In the genomic region with DNA sequence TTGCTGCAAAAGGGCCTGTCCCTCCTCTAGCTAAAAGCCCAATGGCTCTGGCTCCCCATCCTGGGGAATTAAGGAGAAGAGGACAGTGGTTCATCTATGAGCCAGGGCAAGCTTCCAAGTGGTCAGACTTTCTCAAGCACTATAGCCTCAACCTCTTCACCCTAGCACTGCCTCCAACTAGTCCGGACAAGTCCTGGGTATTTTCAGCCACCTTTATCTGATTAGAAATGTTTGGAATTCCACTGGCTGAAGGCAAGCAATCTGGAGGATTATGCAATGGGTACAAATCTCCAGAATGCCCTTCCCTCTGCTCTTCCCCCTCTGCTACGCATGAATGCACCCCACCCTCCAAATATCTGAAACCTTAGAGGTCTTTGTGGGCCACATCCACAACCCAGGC, we compare ENCODE assay signal across 9 mouse cellular contexts. TPM values are rescaled to one million over a fixed set of nuclear protein-coding genes. Genes with fewer than 3 reads are reported as not detected.
DNase-seq lines count a peak whose midpoint lies in the region; ATAC-seq and TF ChIP-seq lines count a peak whose summit lies in the region.
"Had no signal": no experiment of that assay in that cellular context is flagged by ENCODE, and none has a peak within 500 bp of the region (broad histone marks: within the 10 kb centered on the region; RNA-seq: fewer than 3 reads in every experiment).

No protein-coding gene starts in this region.

- no peak for DNase-seq in gastrocnemius, adult 2 months
- DNase-seq in gastrocnemius, adult 8-10 months (ENCODE audit: low spot score in 2 of 2), result no peak
- DNase-seq in Muller cell, postnatal 12 days (ENCODE audit: inconsistent ontology term), result peak; percentile 95
- peak; percentile 41 for DNase-seq in heart, postnatal 0 days (ENCODE audit: low spot score)
- DNase-seq in liver, postnatal 0 days, result no peak
- no peak for DNase-seq in adrenal gland, adult 8-10 months
- DNase-seq in adrenal gland, postnatal 25 days, result no peak
- DNase-seq in left cerebral cortex, adult 8-10 months (ENCODE audit: low spot score in 2 of 2), result no peak

- no peaks in the 10 kb centered on the region for H3K27me3 ChIP-seq in heart, postnatal 0 days (ENCODE audit: control insufficient read depth, insufficient read depth, low read length)
- no peaks in the 10 kb centered on the region for H3K27me3 ChIP-seq in liver, postnatal 0 days (ENCODE audit: insufficient read depth, low read length)
- H3K27me3 ChIP-seq: embryonic facial prominence, embryonic 15.5 days had no signal

- 0 out of 2 replicates have a peak, but pooled peaks have one; percentile 25 for TF ChIP-seq EP300 in heart, postnatal 0 days (IDR thresholded peaks at IDR 0.05; ENCODE audit: low read depth)
- no peak for TF ChIP-seq EP300 in liver, postnatal 0 days (IDR thresholded peaks at IDR 0.05; ENCODE audit: low read depth)

- ATAC-seq in heart, postnatal 0 days (ENCODE audit: insufficient read depth, low read depth), result peak; percentile 14; the same call in 1 of the 2 replicates
- no peak for ATAC-seq in liver, postnatal 0 days

- H3K27ac ChIP-seq in gastrocnemius, adult 2 months, result peak overlapping the region; percentile 64
- H3K27ac ChIP-seq in heart, postnatal 0 days (ENCODE audit: low read depth), result peak overlapping the region; percentile 55
- H3K27ac ChIP-seq in liver, postnatal 0 days (ENCODE audit: low read depth), result peak overlapping the region; percentile 82
- H3K27ac ChIP-seq: embryonic facial prominence, embryonic 15.5 days had no signal

- H3K4me1 ChIP-seq in heart, postnatal 0 days (ENCODE audit: control insufficient read depth, insufficient read depth), result peaks cover 62% of the 10 kb centered on the region
- peaks cover 87% of the 10 kb centered on the region for H3K4me1 ChIP-seq in liver, postnatal 0 days (ENCODE audit: insufficient read depth)

- no peak for TF ChIP-seq CTCF in gastrocnemius, adult 2 months (IDR thresholded peaks at IDR 0.05)
- no peak for TF ChIP-seq CTCF in heart, postnatal 0 days (IDR thresholded peaks at IDR 0.05; ENCODE audit: low read depth)
- TF ChIP-seq CTCF in liver, postnatal 0 days (IDR thresholded peaks at IDR 0.05; ENCODE audit: low read depth), result no peak

- no peak overlapping the region for H3K9ac ChIP-seq in heart, postnatal 0 days (replicated peaks; ENCODE audit: low read depth, low read length)
- no peak overlapping the region for H3K9ac ChIP-seq in liver, postnatal 0 days (replicated peaks)
- H3K9ac ChIP-seq: embryonic facial prominence, embryonic 15.5 days had no signal

- H3K4me3 ChIP-seq in gastrocnemius, adult 2 months, result no peak overlapping the region
- no peak overlapping the region for H3K4me3 ChIP-seq in heart, postnatal 0 days (ENCODE audit: low read depth, low read length)
- H3K4me3 ChIP-seq in liver, postnatal 0 days (ENCODE audit: low read depth, low read length), result no peak overlapping the region
- H3K4me3 ChIP-seq: embryonic facial prominence, embryonic 15.5 days had no signal

- no peak overlapping the region for H3K4me2 ChIP-seq in heart, postnatal 0 days (ENCODE audit: low read depth, low read length)
- H3K4me2 ChIP-seq in liver, postnatal 0 days (ENCODE audit: low read depth, low read length), result no peak overlapping the region
- H3K4me2 ChIP-seq: embryonic facial prominence, embryonic 15.5 days had no signal

- H3K36me3 ChIP-seq in heart, postnatal 0 days (replicated peaks; ENCODE audit: control insufficient read depth, insufficient read depth, low read length), result peaks cover 3% of the 10 kb centered on the region; the same call in 1 of the 2 replicates
- H3K36me3 ChIP-seq in liver, postnatal 0 days (replicated peaks; ENCODE audit: insufficient read depth, low read length), result peaks cover 24% of the 10 kb centered on the region

- intact Hi-C loops in gastrocnemius, adult 2 months (cut with DNase I), result no loop called here

- H3K9me3 ChIP-seq in heart, postnatal 0 days (replicated peaks; ENCODE audit: control insufficient read depth, low read length), result no peaks in the 10 kb centered on the region
- no peaks in the 10 kb centered on the region for H3K9me3 ChIP-seq in liver, postnatal 0 days (ENCODE audit: low read length)
- H3K9me3 ChIP-seq: embryonic facial prominence, embryonic 15.5 days had no signal

- 23% methylated on average over 2 of the region's 2 CpGs for WGBS in heart, postnatal 0 days
- WGBS in liver, postnatal 0 days (ENCODE audit: insufficient replicate concordance), result 52% methylated on average over 2 of the region's 2 CpGs

RNA-seq across cellular contexts. Expression of gene Cox4i2, which starts 38.5 kb away (rescaled TPM):
- total RNA-seq in gastrocnemius, adult 2 months (2021), result 1 to 10 TPM; 2.0 to 4.2 TPM
- 1 to 10 TPM; 1.4 to 3.1 (median 2.0) TPM for total RNA-seq in gastrocnemius, adult 8-10 months (2022)
- total RNA-seq in heart, postnatal 0 days (2014; rRNA removed; ENCODE audit: low replicate concordance), result 13.4 and 29.9 TPM in 2 replicates
- 17.0 and 21.4 TPM in 2 replicates for polyA plus RNA-seq in heart, postnatal 0 days (2015; fragmentation: Nextera tagmentation; extraction: Ambion mirVana)
- polyA plus RNA-seq in liver, postnatal 0 days (2015; fragmentation: Nextera tagmentation; extraction: Ambion mirVana), result 0.56 and 1.0 TPM in 2 replicates
- 1 to 10 TPM; 1.3 to 4.4 (median 2.7) TPM for total RNA-seq in adrenal gland, adult 8-10 months (2022)
- total RNA-seq in adrenal gland, postnatal 25 days (2021), result 4.2 and 4.3 TPM in 2 replicates
- 1 to 10 TPM; 2.1 to 4.8 (median 2.5) TPM for total RNA-seq in left cerebral cortex, adult 8-10 months (2022)

RNA-seq across cellular contexts. Expression of gene Bcl2l1, which starts 39.1 kb away (rescaled TPM):
- total RNA-seq in gastrocnemius, adult 2 months (2021), result 10 to 100 TPM; 15.7 to 40.3 TPM
- total RNA-seq in gastrocnemius, adult 8-10 months (2022), result 10 to 100 TPM in 3 of 4 experiments, 1 to 10 TPM in 1; 9.1 to 17.5 (median 15.4) TPM
- 60.9 and 75.6 TPM in 2 replicates for total RNA-seq in heart, postnatal 0 days (2014; rRNA removed; ENCODE audit: low replicate concordance)
- polyA plus RNA-seq in heart, postnatal 0 days (2015; fragmentation: Nextera tagmentation; extraction: Ambion mirVana), result 34.5 and 35.0 TPM in 2 replicates
- polyA plus RNA-seq in liver, postnatal 0 days (2015; fragmentation: Nextera tagmentation; extraction: Ambion mirVana), result 84.2 and 84.4 TPM in 2 replicates
- 10 to 100 TPM; 58.5 to 74.6 (median 72.0) TPM for total RNA-seq in adrenal gland, adult 8-10 months (2022)
- 48.9 and 61.8 TPM in 2 replicates for total RNA-seq in adrenal gland, postnatal 25 days (2021)
- 100 to 1,000 TPM; 125 to 143 (median 135) TPM for total RNA-seq in left cerebral cortex, adult 8-10 months (2022)

RNA-seq across cellular contexts. Expression of gene Tpx2, which starts 55.3 kb away (rescaled TPM):
- total RNA-seq in gastrocnemius, adult 2 months (2021), result 1 to 10 TPM; 1.1 to 1.7 TPM
- total RNA-seq in gastrocnemius, adult 8-10 months (2022), result 1 to 10 TPM; 1.1 to 4.8 (median 3.1) TPM
- total RNA-seq in heart, postnatal 0 days (2014; rRNA removed; ENCODE audit: low replicate concordance), result 8.1 and 13.6 TPM in 2 replicates
- 15.0 and 15.1 TPM in 2 replicates for polyA plus RNA-seq in heart, postnatal 0 days (2015; fragmentation: Nextera tagmentation; extraction: Ambion mirVana)
- polyA plus RNA-seq in liver, postnatal 0 days (2015; fragmentation: Nextera tagmentation; extraction: Ambion mirVana), result 20.7 and 25.8 TPM in 2 replicates
- total RNA-seq in adrenal gland, adult 8-10 months (2022), result 1 to 10 TPM; 1.9 to 2.1 (median 1.9) TPM
- total RNA-seq in adrenal gland, postnatal 25 days (2021), result 9.6 and 13.5 TPM in 2 replicates
- 1 to 10 TPM; 1.9 to 2.9 (median 2.2) TPM for total RNA-seq in left cerebral cortex, adult 8-10 months (2022)

RNA-seq across cellular contexts. Expression of gene Id1, which starts 56.4 kb away (rescaled TPM):
- 10 to 100 TPM in 1 of 2 experiments, 1 to 10 TPM in 1; 6.7 to 26.8 TPM for total RNA-seq in gastrocnemius, adult 2 months (2021)
- 10 to 100 TPM in 1 of 4 experiments, 1 to 10 TPM in 3; 6.7 to 16.6 (median 8.4) TPM for total RNA-seq in gastrocnemius, adult 8-10 months (2022)
- total RNA-seq in heart, postnatal 0 days (2014; rRNA removed; ENCODE audit: low replicate concordance), result 146 and 188 TPM in 2 replicates
- polyA plus RNA-seq in heart, postnatal 0 days (2015; fragmentation: Nextera tagmentation; extraction: Ambion mirVana), result 46.7 and 59.3 TPM in 2 replicates
- 39.7 and 40.4 TPM in 2 replicates for polyA plus RNA-seq in liver, postnatal 0 days (2015; fragmentation: Nextera tagmentation; extraction: Ambion mirVana)
- 10 to 100 TPM; 38.9 to 74.3 (median 55.1) TPM for total RNA-seq in adrenal gland, adult 8-10 months (2022)
- total RNA-seq in adrenal gland, postnatal 25 days (2021), result 73.3 and 81.1 TPM in 2 replicates
- total RNA-seq in left cerebral cortex, adult 8-10 months (2022), result 10 to 100 TPM; 19.1 to 30.8 (median 22.9) TPM

Comparison
In these comparisons a context has a peak if more than half of its experiments do, and no peak if none do; other contexts are left out.
1. DNase-seq: peak in Muller cell, postnatal 12 days (single experiment) and heart, postnatal 0 days (single experiment); none in gastrocnemius, adult 2 months (single experiment), gastrocnemius, adult 8-10 months (0 of 2), liver, postnatal 0 days (single experiment), adrenal gland, adult 8-10 months (single experiment), adrenal gland, postnatal 25 days (single experiment) and left cerebral cortex, adult 8-10 months (0 of 2).
2. Peak in every context shown above with its lines, with median percentiles within 50 percentile points of each other: H3K27ac ChIP-seq.